Mouse (Mus musculus) lung, postnatal 36 days (tissue): ENCODE measurements at regions not wholly inside any gene's neighbourhood (a gene's known extent, or its start where the extent isn't known, plus 50 kb on each side); places are given as distances from the start of the nearest gene placed in this dataset.

ENCODE experiments used
- DNase-seq: peaks from one replicate; pipeline ENCODE4 v3.0.0; 2022; ENCODE audit warnings: mixed read lengths

DNA sequence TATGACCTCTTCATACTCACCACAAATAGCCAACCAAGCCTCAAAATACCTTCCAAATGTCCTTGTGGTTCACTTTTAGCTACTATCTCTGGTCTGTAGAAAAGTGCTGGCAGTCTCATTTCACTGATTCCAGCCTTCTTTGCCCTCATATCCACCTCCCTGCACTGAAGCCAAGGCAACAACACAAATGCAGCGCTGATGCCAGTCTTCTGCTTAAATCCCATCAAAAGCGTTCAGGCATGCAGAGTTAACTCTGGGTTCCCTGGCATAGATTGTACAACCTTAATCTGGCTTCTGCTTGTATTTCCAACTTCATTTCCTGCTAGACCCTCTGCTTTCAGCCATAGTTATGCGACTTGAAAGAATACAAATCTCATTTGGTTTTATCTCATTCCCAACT lies 362.9 kb upstream of the Fam49a start:
- no peak for DNase-seq

DNA sequence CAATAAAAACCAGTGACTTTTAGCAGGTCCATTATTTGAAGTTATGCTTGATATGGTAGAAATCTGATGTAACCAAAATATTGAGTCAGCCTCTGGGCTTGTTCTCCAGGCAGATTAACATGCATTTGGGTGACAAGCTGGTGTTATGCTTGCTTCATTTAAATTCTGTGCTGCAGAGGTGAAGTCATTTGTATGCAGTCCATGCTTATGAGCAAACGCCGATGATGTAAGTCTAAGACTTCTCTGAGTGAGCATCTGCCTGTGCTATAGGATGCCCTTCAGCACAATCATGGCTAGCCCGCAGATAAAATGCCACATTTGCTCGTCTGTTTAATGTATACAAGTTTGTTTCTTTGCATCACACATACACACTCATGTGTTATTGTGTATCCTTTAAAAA lies 355.4 kb upstream of the Fam49a start:
- no peak for DNase-seq
